Mouse (Mus musculus) erythroblast, embryonic 14.5 days (primary cell): Measurements from ENCODE around the gene Hvcn1.

Source experiments
- GATA1 ChIP-seq: IDR thresholded peaks from 2 replicates; pipeline ENCODE4 v1.6.1; 2012; ENCODE audit warnings: low read length, inconsistent platforms, mixed read lengths
- TAL1 ChIP-seq: IDR thresholded peaks from 3 replicates; pipeline ENCODE4 v1.6.1; 2012; ENCODE audit warnings: low read length, inconsistent platforms, mixed read lengths

- TF ChIP-seq GATA1 (no peak), TAL1 (no peak)
These were observed 14.3 kb upstream of the Hvcn1 start for GRCm38 (mm10) chr5:122192347-122192746.
